Mouse (Mus musculus) heart, embryonic 14.5 days (tissue): ENCODE results near the gene Mettl16. TPM values are rescaled to one million over a fixed set of nuclear protein-coding genes. Genes with fewer than 3 reads are reported as not detected.

ENCODE experiments used
- ATAC-seq: fragments of 200-750 bp; cut with Nextera tagmentation; 2 replicates; pipeline ENCODE4 v1.8.0; 2017; ENCODE audit warnings: low read depth, moderate TSS enrichment; ENCODE audit not compliant: insufficient number of reproducible peaks, insufficient read depth, low FRiP score
- H3K27ac ChIP-seq, 2 experiments: fragments of 200-500 bp in 1 of 2; fragments of 300-500 bp in 1 of 2; sonication (generic) in 1 of 2; replicated peaks in 1 of 2; 2 replicates each; pipeline ENCODE4 v1.5.1; 2012 to 2014; ENCODE audit warnings: low read depth in 2 of 2, low read length in 2 of 2, control low read depth in 1 of 2, mild to moderate bottlenecking in 1 of 2, mixed read lengths in 1 of 2; ENCODE audit not compliant: control insufficient read depth in 1 of 2, insufficient read depth in 1 of 2
- H3K27me3 ChIP-seq: fragments of 300-500 bp; sonication (generic); 2 replicates; pipeline ENCODE4 v1.6.1; 2014; ENCODE audit warnings: mild to moderate bottlenecking, low read length, control low read depth; ENCODE audit not compliant: control insufficient read depth, insufficient read depth
- H3K36me3 ChIP-seq: fragments of 300-500 bp; sonication (generic); 2 replicates; pipeline ENCODE4 v1.6.1; 2014; ENCODE audit warnings: mild to moderate bottlenecking, control low read depth, low read length, mixed read lengths; ENCODE audit not compliant: control insufficient read depth, insufficient read depth
- H3K4me1 ChIP-seq, 2 experiments: fragments of 200-500 bp in 1 of 2; fragments of 300-500 bp in 1 of 2; sonication (generic) in 1 of 2; 2 replicates each; pipeline ENCODE4 v1.6.1; 2012 to 2014; ENCODE audit warnings: low read length in 2 of 2, control low read depth in 1 of 2, mixed read lengths in 1 of 2; ENCODE audit not compliant: control insufficient read depth in 2 of 2, insufficient read depth in 2 of 2
- H3K4me2 ChIP-seq: fragments of 300-500 bp; sonication (generic); 2 replicates; pipeline ENCODE4 v1.6.1; 2014; ENCODE audit warnings: mild to moderate bottlenecking, low read length
- H3K4me3 ChIP-seq, 2 experiments: fragments of 200-500 bp in 1 of 2; fragments of 300-500 bp in 1 of 2; sonication (generic) in 1 of 2; 2 replicates each; pipeline ENCODE4 v1.5.1; 2012 to 2014; ENCODE audit warnings: low read length in 2 of 2, mild to moderate bottlenecking in 2 of 2, control low read depth in 1 of 2, low read depth in 1 of 2, moderate library complexity in 1 of 2; ENCODE audit not compliant: control insufficient read depth in 1 of 2, insufficient read depth in 1 of 2
- H3K9ac ChIP-seq: fragments of 300-500 bp; sonication (generic); 2 replicates; pipeline ENCODE4 v1.6.1; 2014; ENCODE audit warnings: mild to moderate bottlenecking, low read length
- H3K9me3 ChIP-seq: fragments of 300-500 bp; sonication (generic); 2 replicates; pipeline ENCODE4 v1.6.1; 2016; ENCODE audit warnings: low read length, control low read depth; ENCODE audit not compliant: control insufficient read depth
- WGBS: fragments of 180-500 bp; shearing (Covaris S2); extraction: QIAGEN DNeasy Blood & Tissue Kit; methylation state at CpG from one replicate; pipeline ENCODE4 v1.1.7; 2014; 5-methylcytosine and 5-hydroxymethylcytosine counted together
- polyA plus RNA-seq: library from polyadenylated mRNA; unstranded; fragments of >200 nt; fragmentation: Nextera tagmentation; extraction: Ambion mirVana; gene quantifications from 2 replicates; pipeline ENCODE4 v1.2.1, GENCODE M21; 2014

The Mettl16 gene
- polyA plus RNA-seq, 1 experiment from 2014 or later = 20.3 TPM

- Histone ChIP-seq H3K4me1 (no peaks in the 10 kb centered on the region; a peak in 1 of 4 replicates), H3K9ac (no peak overlapping the region), H3K4me3 (no peak overlapping the region), H3K27ac (no peak overlapping the region), H3K36me3 (no peaks in the 10 kb centered on the region), H3K9me3 (no peaks in the 10 kb centered on the region), H3K27me3 (no peaks in the 10 kb centered on the region), H3K4me2 (no peak overlapping the region)
- WGBS = 76% methylated on average over 10 of the region's 10 CpGs
- no peak for ATAC-seq
Observed at GRCm38 (mm10) chr11:74763960-74764625, 6.5 kb upstream of the Mettl16 start.

GRCm38 (mm10) chr11:74767469-74767868 lies 3.2 kb upstream of the Mettl16 start:
- no peaks in the 10 kb centered on the region for H3K36me3 ChIP-seq
- WGBS = 58% methylated on average over 4 of the region's 4 CpGs
- peak overlapping the region; percentile 35 to 61; a peak in 2 of 4 replicates for H3K27ac ChIP-seq
- no peaks in the 10 kb centered on the region for H3K9me3 ChIP-seq
- no peaks in the 10 kb centered on the region for H3K27me3 ChIP-seq
- H3K4me3 ChIP-seq = no peak overlapping the region
- H3K4me1 ChIP-seq = peaks cover 0 to 12% of the 10 kb centered on the region in 2 experiments; a peak in 2 of 4 replicates
- no peak overlapping the region for H3K9ac ChIP-seq
- no peak overlapping the region for H3K4me2 ChIP-seq
- ATAC-seq = no peak

- H3K27me3 ChIP-seq = no peaks in the 10 kb centered on the region
- WGBS = 44% methylated on average over 6 of the region's 6 CpGs
- ATAC-seq = no peak
- no peak overlapping the region for H3K4me2 ChIP-seq
- H3K4me3 ChIP-seq = no peak overlapping the region
- H3K9ac ChIP-seq = no peak overlapping the region
- no peaks in the 10 kb centered on the region for H3K9me3 ChIP-seq
- peaks cover 0 to 12% of the 10 kb centered on the region in 2 experiments; a peak in 2 of 4 replicates for H3K4me1 ChIP-seq
- H3K27ac ChIP-seq = peak overlapping the region in 1 of 2 experiments; percentile 61; a peak in 1 of 4 replicates
- no peaks in the 10 kb centered on the region for H3K36me3 ChIP-seq
Observed at GRCm38 (mm10) chr11:74768045-74768444, 2.6 kb upstream of the Mettl16 start.

GRCm38 (mm10) chr11:74770037-74770436 lies 593 bp upstream of the Mettl16 start:
- Histone ChIP-seq H3K4me3 (peak overlapping the region; percentile 80 to 90; a peak in 3 of 4 replicates), H3K27ac (peak overlapping the region; percentile 67 to 72; a peak in 2 of 4 replicates), H3K36me3 (peaks cover 19% of the 10 kb centered on the region), H3K27me3 (no peaks in the 10 kb centered on the region), H3K9ac (peak overlapping the region; percentile 84), H3K4me1 (peaks cover 0 to 12% of the 10 kb centered on the region in 2 experiments; a peak in 2 of 4 replicates), H3K9me3 (no peaks in the 10 kb centered on the region), H3K4me2 (peak overlapping the region; percentile 87)
- ATAC-seq = no peak
- WGBS = 76% methylated on average over 9 of the region's 9 CpGs

- H3K4me1 ChIP-seq = peaks cover 0 to 12% of the 10 kb centered on the region in 2 experiments; a peak in 2 of 4 replicates
- no peak for ATAC-seq
- H3K9me3 ChIP-seq = no peaks in the 10 kb centered on the region
- H3K27me3 ChIP-seq = no peaks in the 10 kb centered on the region
- peak overlapping the region; percentile 92 to 95 for H3K27ac ChIP-seq
- peak overlapping the region; percentile 87 for H3K4me2 ChIP-seq
- H3K36me3 ChIP-seq = peaks cover 31% of the 10 kb centered on the region
- peak overlapping the region; percentile 80 to 90 for H3K4me3 ChIP-seq
- WGBS = 10% methylated on average over 8 of the region's 8 CpGs
- H3K9ac ChIP-seq = peak overlapping the region; percentile 84
Observed at GRCm38 (mm10) chr11:74771234-74771633, 604 bp downstream of the Mettl16 start.

- H3K36me3 ChIP-seq = peaks cover 33% of the 10 kb centered on the region
- peak overlapping the region in 1 of 2 experiments; percentile 80; a peak in 2 of 4 replicates for H3K4me3 ChIP-seq
- ATAC-seq = no peak
- no peaks in the 10 kb centered on the region for H3K9me3 ChIP-seq
- no peak overlapping the region for H3K9ac ChIP-seq
- H3K4me2 ChIP-seq = peak overlapping the region; percentile 87
- peaks cover 0 to 12% of the 10 kb centered on the region in 2 experiments; a peak in 2 of 4 replicates for H3K4me1 ChIP-seq
- no peaks in the 10 kb centered on the region for H3K27me3 ChIP-seq
- no peak overlapping the region for H3K27ac ChIP-seq
- 64% methylated on average over 4 of the region's 4 CpGs for WGBS
Observed at GRCm38 (mm10) chr11:74771650-74772049, 1.0 kb downstream of the Mettl16 start.

GRCm38 (mm10) chr11:74772386-74772785 lies 1.8 kb downstream of the Mettl16 start:
- Histone ChIP-seq H3K9ac (no peak overlapping the region), H3K4me1 (peaks cover 0 to 12% of the 10 kb centered on the region in 2 experiments; a peak in 2 of 4 replicates), H3K27me3 (no peaks in the 10 kb centered on the region), H3K4me3 (no peak overlapping the region), H3K36me3 (peaks cover 40% of the 10 kb centered on the region), H3K27ac (no peak overlapping the region), H3K4me2 (no peak overlapping the region), H3K9me3 (no peaks in the 10 kb centered on the region)
- WGBS = 87% methylated on average over 2 of the region's 2 CpGs
- no peak for ATAC-seq
